Comparison of ENCODE assay signal across 10 mouse cellular contexts in genomic region chr19:41314696-41315095, GRCm38 (mm10).
"Had no signal": no experiment of that assay in that cellular context is flagged by ENCODE, and none has a peak within 500 bp of the region (broad histone marks: within the 10 kb centered on the region; RNA-seq: fewer than 3 reads in every experiment).

No protein-coding gene starts in this region.

- DNase-seq: kidney, adult 2 months; kidney, postnatal 25 days; layer of hippocampus, adult 9-11 months; lung, adult 18-20 months; lung, postnatal 10 days; lung, postnatal 36 days; retina, postnatal 1 day; right cerebral cortex, postnatal 25 days; thymus, adult 18-20 months; thymus, postnatal 36 days had no signal
